Mouse (Mus musculus): ENCODE measurements around the gene Inhba. TPM values are rescaled to one million over a fixed set of nuclear protein-coding genes. Genes with fewer than 3 reads are reported as not detected.
A peak's percentile ranks its signal among the peaks of the same experiment; 100 is the strongest.

Inhba gene
- total RNA-seq, 2 experiments from 2014 or later: 7.1 to 9.3 TPM

- intact Hi-C loops (cut with DNase I): loop anchor here (10.0 kb wide), 1 partner anchor 213 kb away; no protein-coding TSS in a partner anchor
- no peak for DNase-seq
Observed at GRCm38 (mm10) chr13:16021849-16022248, 10.2 kb downstream of the Inhba start.

- intact Hi-C loops (cut with DNase I): loop anchor here (10.0 kb wide), 1 partner anchor 212 kb away; no protein-coding TSS in a partner anchor
- no peak for DNase-seq
Observed at GRCm38 (mm10) chr13:16022536-16022935, 10.9 kb downstream of the Inhba start.

- DNase-seq: no peak
- intact Hi-C loops (cut with DNase I): loop anchor here (10.0 kb wide), 1 partner anchor 211 kb away; no protein-coding TSS in a partner anchor
Observed at GRCm38 (mm10) chr13:16023070-16024039, 11.7 kb downstream of the Inhba start.

GRCm38 (mm10) chr13:16030557-16031057 lies 19.0 kb downstream of the Inhba start:
- intact Hi-C loops (cut with DNase I): no loop called here
- no peak for DNase-seq

GRCm38 (mm10) chr13:16032425-16032824 lies 20.8 kb downstream of the Inhba start:
- no peak for DNase-seq
- intact Hi-C loops (cut with DNase I): no loop called here

GRCm38 (mm10) chr13:16032935-16033592 lies 21.4 kb downstream of the Inhba start:
- intact Hi-C loops (cut with DNase I): no loop called here

GRCm38 (mm10) chr13:16069079-16069478 lies 57.4 kb downstream of the Inhba start:
- intact Hi-C loops (cut with DNase I): no loop called here
- no peak for DNase-seq

More at GRCm38 (mm10) chr13:16032935-16033592, 21.4 kb downstream of the Inhba start:
- no peak for DNase-seq

GRCm38 (mm10) chr13:16077276-16077675 lies 65.6 kb downstream of the Inhba start:
- intact Hi-C loops (cut with DNase I): no loop called here
- DNase-seq: peak in 1 of 2 experiments; percentile 10

- intact Hi-C loops (cut with DNase I): no loop called here
- peak; percentile 27 for DNase-seq
Observed at GRCm38 (mm10) chr13:16078216-16078731, 66.6 kb downstream of the Inhba start.

- intact Hi-C loops (cut with DNase I): no loop called here
- peak; percentile 60 to 68 for DNase-seq
Observed at GRCm38 (mm10) chr13:16080205-16080604, 68.6 kb downstream of the Inhba start.

Measured in heart, postnatal 10 days (tissue).